Mouse (Mus musculus): ENCODE data around the gene Glt6d1. TPM values are rescaled to one million over a fixed set of nuclear protein-coding genes. Genes with fewer than 3 reads are reported as not detected.

Gene Glt6d1
- total and polyA plus RNA-seq, 2 experiments from 2014 or later = not detected

DNA sequence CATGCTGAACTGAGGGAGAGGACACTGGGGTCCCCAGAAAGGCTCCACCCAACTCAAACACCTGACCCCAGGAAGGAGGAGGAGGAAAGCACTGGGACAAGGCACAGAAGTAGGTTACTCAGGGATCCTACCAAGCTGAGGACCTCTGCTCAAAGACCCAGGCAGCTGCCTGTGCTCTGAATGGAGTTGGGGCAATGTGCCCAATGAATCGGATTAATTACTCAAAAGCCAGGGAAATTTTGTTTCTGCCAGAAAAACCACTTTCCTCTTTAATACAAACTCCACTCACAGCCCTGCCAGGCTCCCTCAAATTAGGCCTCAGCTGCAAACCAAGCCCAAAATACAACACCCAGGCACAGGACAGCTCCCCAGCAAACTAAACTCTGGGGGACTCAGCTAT is 27.1 kb upstream of the Glt6d1 start:
- ATAC-seq = peak; percentile 56
- DNase-seq = peak; percentile 61
- TF ChIP-seq CTCF (IDR thresholded peaks at IDR 0.05; ENCODE audit: low read depth) = no peak
- H3K27me3 ChIP-seq (ENCODE audit: insufficient read depth, low read length) = no peaks in the 10 kb centered on the region
- H3K9ac ChIP-seq = no peak overlapping the region
- H3K4me1 ChIP-seq (ENCODE audit: insufficient read depth) = no peaks in the 10 kb centered on the region
- H3K4me2 ChIP-seq (ENCODE audit: low read depth) = no peak overlapping the region
- no peaks in the 10 kb centered on the region for H3K9me3 ChIP-seq (ENCODE audit: low read length)
- no peak overlapping the region for H3K4me3 ChIP-seq (ENCODE audit: low read depth, low read length)
- 12% methylated on average over 1 of the region's 1 CpGs for WGBS
- no peaks in the 10 kb centered on the region for H3K36me3 ChIP-seq (ENCODE audit: insufficient read depth)
- H3K27ac ChIP-seq (ENCODE audit: low read depth, low read length) = no peak overlapping the region

DNA sequence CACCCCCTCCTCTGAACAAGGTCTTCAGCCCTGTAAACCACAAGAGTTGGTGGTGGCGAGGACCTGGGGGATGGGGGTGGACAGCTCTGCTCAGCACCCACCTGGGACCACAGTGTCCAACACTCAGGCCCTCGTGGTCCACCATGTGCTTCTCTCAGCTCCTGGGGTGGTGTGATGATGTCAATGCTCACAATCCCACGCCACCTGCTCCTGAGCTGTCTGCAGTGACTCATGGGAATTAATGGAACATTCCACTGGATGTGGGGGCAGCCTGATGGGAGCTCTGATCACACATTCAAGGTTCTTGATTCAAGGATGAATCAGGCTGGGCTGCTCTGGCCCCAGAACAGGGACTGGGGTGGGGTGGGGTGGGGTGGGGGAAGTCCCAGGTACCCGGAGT is 26.5 kb upstream of the Glt6d1 start:
- Histone ChIP-seq H3K9me3 (ENCODE audit: low read length) (no peaks in the 10 kb centered on the region), H3K4me2 (ENCODE audit: low read depth) (no peak overlapping the region), H3K4me1 (ENCODE audit: insufficient read depth) (no peaks in the 10 kb centered on the region), H3K9ac (no peak overlapping the region), H3K4me3 (ENCODE audit: low read depth, low read length) (no peak overlapping the region), H3K27me3 (ENCODE audit: insufficient read depth, low read length) (no peaks in the 10 kb centered on the region), H3K27ac (ENCODE audit: low read depth, low read length) (no peak overlapping the region), H3K36me3 (ENCODE audit: insufficient read depth) (no peaks in the 10 kb centered on the region)
- ATAC-seq (no peak), DNase-seq (no peak)
- no peak for TF ChIP-seq CTCF (IDR thresholded peaks at IDR 0.05; ENCODE audit: low read depth)
- WGBS = 67% methylated on average over 4 of the region's 4 CpGs

DNA sequence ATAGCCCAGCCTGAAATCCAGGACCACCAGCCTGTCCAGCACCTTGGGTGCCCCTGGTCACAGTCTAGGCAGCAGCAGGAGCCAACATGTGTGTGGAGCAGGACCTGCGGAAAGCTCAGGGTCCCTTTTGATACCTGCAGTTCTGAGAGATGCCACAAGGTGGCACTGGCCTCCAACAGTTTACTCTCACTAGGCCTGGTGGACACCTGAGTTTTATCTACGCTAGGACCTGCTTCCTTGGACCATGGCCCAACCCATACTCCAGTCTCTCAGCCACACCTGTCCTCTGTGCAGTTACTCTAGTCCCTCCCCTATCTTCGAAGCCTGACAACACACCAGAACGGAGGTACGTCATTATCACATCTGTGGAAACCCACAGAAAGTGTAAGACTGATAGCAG is 20.6 kb upstream of the Glt6d1 start:
- H3K4me2 ChIP-seq (ENCODE audit: low read depth) = no peak overlapping the region
- no peaks in the 10 kb centered on the region for H3K36me3 ChIP-seq (ENCODE audit: insufficient read depth)
- H3K4me1 ChIP-seq (ENCODE audit: insufficient read depth) = no peaks in the 10 kb centered on the region
- peak; percentile 73 for ATAC-seq
- H3K9me3 ChIP-seq (ENCODE audit: low read length) = no peaks in the 10 kb centered on the region
- 43% methylated on average over 5 of the region's 5 CpGs for WGBS
- H3K27me3 ChIP-seq (ENCODE audit: insufficient read depth, low read length) = no peaks in the 10 kb centered on the region
- TF ChIP-seq CTCF (IDR thresholded peaks at IDR 0.05; ENCODE audit: low read depth) = peak; percentile 97
- H3K4me3 ChIP-seq (ENCODE audit: low read depth, low read length) = no peak overlapping the region
- peak; percentile 86 for DNase-seq
- no peak overlapping the region for H3K9ac ChIP-seq
- no peak overlapping the region for H3K27ac ChIP-seq (ENCODE audit: low read depth, low read length)

DNA sequence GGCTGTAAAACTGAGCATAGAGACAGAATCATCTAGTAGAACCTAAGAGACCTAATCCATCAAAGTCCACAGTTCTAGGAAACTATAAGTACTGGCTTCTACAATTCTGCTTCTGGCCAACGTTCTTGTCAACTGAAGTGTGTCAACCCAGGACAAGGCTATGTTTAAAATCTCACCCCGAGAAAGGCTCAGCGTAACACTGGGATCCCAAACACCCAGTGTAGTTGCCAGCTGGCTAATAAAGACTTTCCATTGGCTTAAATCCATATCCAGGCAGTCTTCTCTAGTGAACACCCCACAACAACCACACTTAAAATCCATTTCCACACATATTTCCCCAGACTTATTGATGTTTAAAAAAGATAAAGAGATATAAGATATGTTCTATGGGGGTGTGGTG is 15.1 kb upstream of the Glt6d1 start:
- Histone ChIP-seq H3K27ac (ENCODE audit: low read depth, low read length) (no peak overlapping the region), H3K4me1 (ENCODE audit: insufficient read depth) (no peaks in the 10 kb centered on the region), H3K4me3 (ENCODE audit: low read depth, low read length) (no peak overlapping the region), H3K27me3 (ENCODE audit: insufficient read depth, low read length) (no peaks in the 10 kb centered on the region), H3K9me3 (ENCODE audit: low read length) (no peaks in the 10 kb centered on the region), H3K4me2 (ENCODE audit: low read depth) (no peak overlapping the region), H3K36me3 (ENCODE audit: insufficient read depth) (no peaks in the 10 kb centered on the region), H3K9ac (no peak overlapping the region)
- TF ChIP-seq CTCF (IDR thresholded peaks at IDR 0.05; ENCODE audit: low read depth) = no peak
- WGBS = 52% methylated on average over 3 of the region's 3 CpGs
- DNase-seq (peak; percentile 8), ATAC-seq (no peak)

DNA sequence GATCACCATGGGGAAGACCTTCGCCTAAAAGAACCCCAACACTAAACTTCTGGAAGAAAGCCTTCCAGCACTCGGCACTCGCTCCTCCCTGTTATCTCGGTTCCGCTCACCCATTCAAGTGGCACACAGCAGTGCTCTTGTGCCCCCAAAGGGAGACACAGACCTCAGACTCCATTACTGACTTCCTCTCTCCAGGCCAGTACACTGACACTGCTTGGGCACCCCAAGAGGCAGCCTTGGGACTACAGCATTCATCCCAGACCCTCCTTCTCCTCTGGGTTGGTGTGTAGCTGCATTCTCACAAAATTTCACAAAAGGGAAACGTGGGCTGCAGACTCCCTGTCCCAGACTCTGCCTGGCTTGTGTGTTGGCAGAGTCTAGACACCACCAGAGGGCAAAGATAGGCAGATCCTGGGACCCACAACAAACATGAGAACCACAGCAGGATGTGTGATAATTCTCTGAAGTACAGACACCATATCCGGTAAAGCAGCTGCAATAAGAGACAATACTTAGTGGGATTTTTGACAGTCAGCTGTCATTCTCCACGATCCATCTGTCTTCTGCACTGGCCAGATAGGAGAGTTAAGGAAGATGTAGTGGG is 12.8 kb upstream of the Glt6d1 start:
- Histone ChIP-seq H3K4me2 (ENCODE audit: low read depth) (no peak overlapping the region), H3K4me1 (ENCODE audit: insufficient read depth) (no peaks in the 10 kb centered on the region), H3K9ac (no peak overlapping the region), H3K27me3 (ENCODE audit: insufficient read depth, low read length) (no peaks in the 10 kb centered on the region), H3K9me3 (ENCODE audit: low read length) (no peaks in the 10 kb centered on the region), H3K27ac (ENCODE audit: low read depth, low read length) (no peak overlapping the region), H3K4me3 (ENCODE audit: low read depth, low read length) (no peak overlapping the region), H3K36me3 (ENCODE audit: insufficient read depth) (no peaks in the 10 kb centered on the region)
- ATAC-seq = no peak
- WGBS = 78% methylated on average over 8 of the region's 8 CpGs
- no peak for DNase-seq
- TF ChIP-seq CTCF (IDR thresholded peaks at IDR 0.05; ENCODE audit: low read depth) = no peak

DNA sequence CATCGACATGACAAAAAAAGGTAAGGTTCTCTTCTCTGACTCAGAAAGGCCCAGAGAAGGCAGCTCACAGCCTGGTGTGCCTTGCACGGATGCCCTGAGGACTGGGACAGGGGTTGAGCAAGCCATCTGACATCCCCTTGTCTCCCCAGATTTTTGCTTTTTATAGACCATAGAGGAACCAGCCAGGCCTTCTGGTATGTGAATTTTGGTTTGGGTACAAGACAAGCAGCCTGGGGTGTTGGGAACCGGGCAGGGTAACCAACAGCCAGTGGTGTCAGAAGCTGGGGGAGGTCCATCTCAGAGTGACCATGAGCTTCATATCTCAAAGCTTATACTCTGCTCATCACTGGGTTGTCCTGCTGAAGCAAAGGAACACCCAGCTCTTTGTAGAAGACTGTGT is 9.1 kb upstream of the Glt6d1 start:
- Histone ChIP-seq H3K4me2 (ENCODE audit: low read depth) (no peak overlapping the region), H3K27ac (ENCODE audit: low read depth, low read length) (no peak overlapping the region), H3K4me1 (ENCODE audit: insufficient read depth) (no peaks in the 10 kb centered on the region), H3K4me3 (ENCODE audit: low read depth, low read length) (no peak overlapping the region), H3K9me3 (ENCODE audit: low read length) (no peaks in the 10 kb centered on the region), H3K36me3 (ENCODE audit: insufficient read depth) (no peaks in the 10 kb centered on the region), H3K9ac (no peak overlapping the region), H3K27me3 (ENCODE audit: insufficient read depth, low read length) (no peaks in the 10 kb centered on the region)
- no peak for TF ChIP-seq CTCF (IDR thresholded peaks at IDR 0.05; ENCODE audit: low read depth)
- DNase-seq (no peak), ATAC-seq (no peak)
- WGBS = 89% methylated on average over 3 of the region's 3 CpGs

DNA sequence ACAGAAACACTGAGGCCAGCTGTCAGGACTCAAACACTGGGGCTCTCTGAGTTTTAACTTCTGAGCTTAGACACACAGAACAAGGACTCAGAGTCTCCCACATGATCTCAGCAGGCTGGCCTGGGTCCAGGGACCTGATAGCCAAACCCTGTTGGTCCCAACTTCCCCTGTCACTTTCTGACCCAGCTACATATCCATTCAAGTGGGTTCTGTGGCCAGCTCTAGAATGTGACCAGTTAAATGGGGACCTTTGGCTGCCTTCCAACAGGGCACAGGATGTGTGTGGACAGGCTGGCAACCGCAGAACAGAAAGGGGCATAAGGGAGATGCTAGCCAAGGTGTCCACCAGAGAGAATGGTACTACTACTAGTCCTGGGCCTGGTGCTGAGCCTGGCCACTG is 7.2 kb upstream of the Glt6d1 start, which contains the start of gene Lcn9:
TSS of gene Lcn9 (plus strand) at position 348 of the 400 bp plus-strand sequence.
- H3K9ac ChIP-seq = no peak within 1 kb of the TSS
- DNase-seq (no peak), ATAC-seq (no peak)
- H3K4me3 ChIP-seq (ENCODE audit: low read depth, low read length) = no peak within 1 kb of the TSS
- no peaks in the 10 kb centered on the region for H3K4me1 ChIP-seq (ENCODE audit: insufficient read depth)
- 66% methylated on average over 1 of the region's 1 CpGs for WGBS
- H3K9me3 ChIP-seq (ENCODE audit: low read length) = no peaks in the 10 kb centered on the region
- no peak within 1 kb of the TSS for H3K27ac ChIP-seq (ENCODE audit: low read depth, low read length)
- TF ChIP-seq CTCF (IDR thresholded peaks at IDR 0.05; ENCODE audit: low read depth) = no peak
- no peaks in the 10 kb centered on the region for H3K27me3 ChIP-seq (ENCODE audit: insufficient read depth, low read length)
- no peak within 1 kb of the TSS for H3K4me2 ChIP-seq (ENCODE audit: low read depth)
- H3K36me3 ChIP-seq (ENCODE audit: insufficient read depth) = no peaks in the 10 kb centered on the region

All from forebrain, postnatal 0 days (tissue).